Mouse (Mus musculus): Measurements from ENCODE around the gene Arhgap35. TPM values are rescaled to one million over a fixed set of nuclear protein-coding genes. Genes with fewer than 3 reads are reported as not detected.
A peak's percentile ranks its signal among the peaks of the same experiment; 100 is the strongest.

Arhgap35 gene
- total and polyA plus RNA-seq, 3 experiments = 26.2 to 64.8 (median 62.2) TPM

DNA sequence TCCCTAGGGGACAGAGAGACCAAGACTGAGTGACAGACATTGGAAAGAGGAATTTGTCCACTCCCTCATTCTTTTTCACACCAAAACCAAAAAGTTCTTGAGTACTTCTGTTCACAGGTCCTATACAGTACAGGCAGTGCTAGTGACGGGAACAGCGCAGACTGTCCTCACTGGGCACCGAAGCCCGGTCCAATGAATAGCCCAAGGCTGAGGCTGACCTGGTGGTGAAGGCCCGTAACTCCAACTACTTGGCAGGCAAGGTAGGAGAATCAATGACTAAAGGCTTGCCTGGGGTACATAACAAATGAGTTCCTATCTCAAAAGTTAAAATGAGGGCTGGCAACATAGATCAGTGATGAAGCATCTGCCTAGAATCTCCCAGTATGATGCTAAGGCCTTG is 149.2 kb downstream of the Arhgap35 start:
- no peak for DNase-seq

GRCm38 (mm10) chr7:16465160-16465559 is 149.6 kb downstream of the Arhgap35 start:
- DNase-seq = peak; percentile 67

DNA sequence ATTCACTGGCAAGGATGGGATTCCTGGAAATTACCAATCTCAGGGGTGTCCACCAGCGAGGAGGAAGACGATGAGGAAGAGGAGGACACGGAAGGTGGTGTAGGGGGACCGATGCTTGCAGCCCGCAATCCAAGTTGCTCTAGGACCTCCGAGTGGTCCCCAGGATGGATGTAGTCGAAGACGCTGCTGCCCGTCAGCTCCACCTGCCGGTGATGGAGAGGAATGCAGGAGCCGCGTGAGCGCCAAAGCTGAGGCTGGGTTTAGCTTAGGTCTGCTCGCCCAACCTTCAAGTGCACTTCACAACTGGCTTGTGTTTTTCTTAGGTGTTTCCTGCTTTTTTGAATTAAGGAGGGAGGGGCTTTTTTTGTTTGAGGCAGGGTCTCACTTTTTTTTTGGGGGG is 151.6 kb downstream of the Arhgap35 start:
- peak; percentile 79 for DNase-seq

GRCm38 (mm10) chr7:16461705-16462104 is 153.1 kb downstream of the Arhgap35 start:
- no peak for DNase-seq

DNA sequence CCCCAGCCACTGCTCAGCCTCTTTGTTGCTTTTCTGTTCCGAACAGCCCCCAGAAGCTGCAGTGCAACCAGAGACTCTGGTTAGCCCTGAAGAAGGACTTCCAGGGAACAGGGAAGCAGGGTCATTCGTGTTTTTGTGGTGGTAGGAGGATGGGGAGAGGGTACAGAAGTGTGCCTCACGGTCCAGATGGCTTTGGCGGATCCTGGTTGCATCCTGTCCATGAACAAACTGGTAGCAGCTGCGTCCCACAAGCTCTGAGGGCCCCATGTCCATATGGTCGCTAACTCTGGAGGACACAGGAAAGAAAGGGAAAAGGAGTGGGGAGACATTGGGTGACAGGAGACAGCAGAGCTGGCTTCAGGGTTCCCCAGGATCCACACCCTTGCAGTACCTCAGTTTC is 153.6 kb downstream of the Arhgap35 start:
- no peak for DNase-seq

DNA sequence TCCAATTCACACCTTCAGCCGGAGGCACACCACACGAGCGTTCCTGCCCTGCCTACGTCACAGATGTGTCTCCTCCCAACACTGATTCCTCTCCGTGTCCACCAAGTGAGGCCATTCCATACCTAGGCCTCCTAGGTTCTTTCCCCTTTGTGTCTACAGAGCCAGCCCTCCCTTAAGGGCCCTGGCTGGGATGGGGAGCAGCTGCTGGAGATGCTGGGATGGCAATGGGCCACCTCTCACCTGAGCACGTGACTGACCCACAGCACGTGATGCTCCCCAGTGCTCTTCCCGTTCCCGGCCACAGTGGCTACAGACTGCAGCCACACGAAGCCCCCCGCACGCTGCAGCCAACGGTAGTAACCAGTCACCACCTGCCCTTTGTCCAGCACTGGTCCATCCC is 154.2 kb downstream of the Arhgap35 start:
- no peak for DNase-seq

GRCm38 (mm10) chr7:16456289-16456688 is 158.5 kb downstream of the Arhgap35 start:
- DNase-seq = no peak

DNA sequence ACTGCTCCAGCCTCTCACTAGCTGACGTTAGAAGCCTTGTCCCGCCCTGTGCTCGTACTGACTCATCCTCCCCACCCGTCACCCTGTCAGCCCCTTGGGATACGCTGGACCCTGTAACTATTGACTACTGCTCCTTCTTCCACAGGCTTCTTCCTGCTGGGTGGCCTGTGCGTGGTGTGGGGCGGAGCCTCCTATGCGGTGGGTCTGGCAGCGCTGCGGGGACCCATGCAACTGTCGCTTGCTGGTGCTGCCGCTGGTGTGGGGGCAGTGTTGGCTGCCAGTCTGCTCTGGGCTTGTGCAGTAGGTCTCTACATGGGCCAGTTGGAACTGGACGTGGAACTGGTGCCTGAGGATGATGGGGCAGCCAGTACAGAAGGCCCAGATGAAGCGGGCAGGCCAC is 159.8 kb downstream of the Arhgap35 start:
- no peak for DNase-seq

GRCm38 (mm10) chr7:16453118-16453711 is 161.6 kb downstream of the Arhgap35 start:
- DNase-seq = peak; percentile 70

DNA sequence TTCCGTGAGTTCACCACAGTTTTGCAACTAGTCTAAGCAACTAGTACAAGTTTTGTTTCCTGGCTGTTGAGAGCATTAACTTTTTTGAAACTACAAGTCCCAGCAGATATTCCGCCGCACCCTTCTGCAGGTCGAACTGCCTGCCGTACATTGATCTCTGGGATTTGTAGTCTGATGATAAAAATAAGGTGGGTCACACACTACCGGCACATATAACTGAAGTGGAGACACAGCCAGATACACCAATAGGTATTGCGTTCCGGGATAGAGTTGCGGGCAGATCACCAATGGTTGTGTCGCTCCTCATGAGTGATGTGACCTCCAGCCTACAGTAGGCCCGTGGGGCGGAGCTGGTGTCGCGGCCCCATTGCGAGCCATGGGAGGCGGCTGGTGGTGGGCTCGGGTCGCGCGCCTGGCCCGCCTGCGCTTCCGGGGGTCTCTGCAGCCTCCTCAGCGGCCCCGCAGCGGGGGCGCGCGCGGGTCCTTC is 162.2 kb downstream of the Arhgap35 start, which contains the start of gene Tmem160:
TSS of gene Tmem160 (plus strand) at position 193 of the 487 bp plus-strand sequence.
- peak; percentile 95 for DNase-seq

DNA sequence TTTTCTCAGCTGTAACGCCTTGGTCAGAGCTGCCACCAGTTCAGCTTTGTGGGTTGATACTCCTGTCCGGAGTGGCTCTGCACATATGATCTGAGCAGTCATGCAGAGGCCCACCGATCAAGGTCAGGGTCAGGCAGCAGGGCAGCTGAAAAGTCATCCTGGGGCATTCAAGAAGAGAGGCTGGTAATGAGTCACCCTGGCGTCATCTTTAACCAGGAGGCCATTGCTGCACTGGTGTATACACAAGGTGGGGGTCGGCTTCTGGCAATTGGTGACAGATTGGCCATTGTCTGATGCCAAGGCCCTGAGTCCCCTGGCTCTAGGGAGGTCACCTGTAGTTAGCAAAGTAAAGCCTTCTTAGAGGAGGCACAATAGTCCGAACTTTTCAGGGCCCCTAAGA is 163.1 kb downstream of the Arhgap35 start:
- DNase-seq = peak; percentile 84

Other genes starting within 250 kb of the Arhgap35 start
- gene Sae1, start 227.2 kb downstream of the Arhgap35 start, total RNA-seq (2021) = 10 to 100 TPM; 61.0 to 72.0 TPM
- gene Sae1, start 227.2 kb downstream of the Arhgap35 start, polyA plus RNA-seq (2012; rRNA removed) = 7.9 and 8.9 TPM in 2 replicates
- 10 to 100 TPM; 33.0 to 47.7 TPM for gene Zc3h4, start 214.1 kb downstream of the Arhgap35 start, total RNA-seq (2021)
- gene Zc3h4, start 214.1 kb downstream of the Arhgap35 start, polyA plus RNA-seq (2012; rRNA removed) = 40.7 and 48.8 TPM in 2 replicates
- 10 to 100 TPM; 31.1 to 76.6 TPM for gene Tmem160, start 162.2 kb downstream of the Arhgap35 start, total RNA-seq (2021)
- 409 and 528 TPM in 2 replicates for gene Tmem160, start 162.2 kb downstream of the Arhgap35 start, polyA plus RNA-seq (2012; rRNA removed)
- not detected for gene Npas1, start 137.3 kb downstream of the Arhgap35 start, total RNA-seq (2021)
- gene Npas1, start 137.3 kb downstream of the Arhgap35 start, polyA plus RNA-seq (2012; rRNA removed) = not detected in 2 replicates
- not detected for gene Ceacam15, start 60.7 kb upstream of the Arhgap35 start, total RNA-seq (2021)
- not detected in 2 replicates for gene Ceacam15, start 60.7 kb upstream of the Arhgap35 start, polyA plus RNA-seq (2012; rRNA removed)
- gene Ceacam9, start 106.9 kb upstream of the Arhgap35 start, total RNA-seq (2021) = not detected
- not detected in 2 replicates for gene Ceacam9, start 106.9 kb upstream of the Arhgap35 start, polyA plus RNA-seq (2012; rRNA removed)
- gene Ap2s1, start 123.4 kb upstream of the Arhgap35 start, total RNA-seq (2021) = 100 to 1,000 TPM; 138 to 139 TPM
- 331 and 352 TPM in 2 replicates for gene Ap2s1, start 123.4 kb upstream of the Arhgap35 start, polyA plus RNA-seq (2012; rRNA removed)
- gene Slc1a5, start 166.3 kb upstream of the Arhgap35 start, total RNA-seq (2021) = 100 to 1,000 TPM; 144 to 291 TPM
- gene Slc1a5, start 166.3 kb upstream of the Arhgap35 start, polyA plus RNA-seq (2012; rRNA removed) = 220 and 344 TPM in 2 replicates
- gene Strn4, start 200.9 kb upstream of the Arhgap35 start, total RNA-seq (2021) = 10 to 100 TPM; 58.9 to 64.1 TPM
- gene Strn4, start 200.9 kb upstream of the Arhgap35 start, polyA plus RNA-seq (2012; rRNA removed) = 121 and 138 TPM in 2 replicates
- gene Fkrp, start 201.7 kb upstream of the Arhgap35 start, total RNA-seq (2021) = 10 to 100 TPM; 23.9 to 29.5 TPM
- 46.3 and 49.6 TPM in 2 replicates for gene Fkrp, start 201.7 kb upstream of the Arhgap35 start, polyA plus RNA-seq (2012; rRNA removed)
- gene Prkd2, start 227.9 kb upstream of the Arhgap35 start, total RNA-seq (2021) = 10 to 100 TPM; 16.0 to 18.4 TPM
- 39.2 and 47.2 TPM in 2 replicates for gene Prkd2, start 227.9 kb upstream of the Arhgap35 start, polyA plus RNA-seq (2012; rRNA removed)

Measured in adrenal gland, adult 2 months (tissue).